Mouse (Mus musculus) natural killer cell, adult 2 months (primary cell): ENCODE results near the gene Trim37.
A peak's percentile ranks its signal among the peaks of the same experiment; 100 is the strongest.
"Not testable (repeated sequence)": the region's sequence is repeated elsewhere in the genome, so short reads cannot be mapped to it uniquely, and the experiment has no call there.

ENCODE experiments used
- DNase-seq, 2 experiments: peaks; one replicate each; pipeline ENCODE4 v3.0.0; 2022; ENCODE audit warnings: low spot score in 2 of 2

Gene Trim37

GRCm38 (mm10) chr11:87227056-87227455 is 100.2 kb downstream of the Trim37 start:
- no peak for DNase-seq

DNA sequence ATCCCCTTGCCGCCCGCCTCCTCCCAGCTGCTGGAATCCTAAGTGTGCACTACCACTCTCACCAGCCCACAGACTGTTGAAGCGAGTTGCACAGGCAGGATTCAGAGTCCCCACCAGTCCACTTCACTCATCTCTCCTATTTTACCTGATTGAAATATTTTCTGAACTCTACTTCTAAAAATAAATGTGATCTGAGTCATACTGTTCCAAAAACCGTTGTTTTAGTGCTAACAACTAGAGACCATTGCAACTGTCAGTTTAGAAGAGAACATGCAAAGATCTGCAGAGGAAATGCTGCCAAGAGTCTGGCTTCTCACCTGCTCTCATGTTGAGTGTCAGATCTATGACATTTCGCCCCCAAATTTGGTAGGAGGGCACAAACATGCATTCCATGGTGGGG is 106.5 kb downstream of the Trim37 start:
- no peak for DNase-seq

DNA sequence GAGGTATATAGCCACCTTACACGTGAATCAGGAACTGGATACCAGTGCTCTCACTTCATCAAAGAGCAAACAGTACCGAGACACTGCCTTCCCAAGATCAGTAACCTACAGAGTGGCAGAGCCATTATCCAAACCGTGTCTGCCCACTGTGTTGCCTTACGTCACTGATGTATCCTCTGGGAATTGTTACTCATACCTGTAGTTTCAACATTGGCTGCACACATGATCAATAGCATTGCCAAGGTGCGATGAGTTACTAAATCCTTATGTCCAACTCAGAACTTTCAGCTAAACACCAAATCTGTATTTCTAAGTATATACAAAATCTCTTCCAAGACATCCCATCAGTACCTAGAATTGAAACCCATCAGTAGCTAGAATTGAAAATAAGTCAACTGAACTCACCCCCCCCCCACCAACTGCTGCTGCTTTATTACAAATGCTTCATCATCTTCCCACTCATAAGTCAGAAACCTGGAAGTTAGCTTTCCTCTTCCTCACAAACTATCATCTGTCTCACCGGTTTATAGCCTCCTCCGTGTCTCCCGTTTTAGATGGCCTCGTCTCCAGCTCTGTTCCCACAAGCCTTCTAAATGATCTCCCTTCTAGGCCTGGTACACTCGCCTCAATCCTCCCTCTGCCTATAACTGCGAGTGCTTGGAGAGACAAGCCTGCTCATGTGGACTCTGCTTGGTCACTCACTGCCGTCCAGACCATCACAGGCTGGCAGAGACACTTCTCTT is 108.0 kb downstream of the Trim37 start:
- DNase-seq = no peak

GRCm38 (mm10) chr11:87235486-87235872 is 108.6 kb downstream of the Trim37 start:
- DNase-seq = no peak

DNA sequence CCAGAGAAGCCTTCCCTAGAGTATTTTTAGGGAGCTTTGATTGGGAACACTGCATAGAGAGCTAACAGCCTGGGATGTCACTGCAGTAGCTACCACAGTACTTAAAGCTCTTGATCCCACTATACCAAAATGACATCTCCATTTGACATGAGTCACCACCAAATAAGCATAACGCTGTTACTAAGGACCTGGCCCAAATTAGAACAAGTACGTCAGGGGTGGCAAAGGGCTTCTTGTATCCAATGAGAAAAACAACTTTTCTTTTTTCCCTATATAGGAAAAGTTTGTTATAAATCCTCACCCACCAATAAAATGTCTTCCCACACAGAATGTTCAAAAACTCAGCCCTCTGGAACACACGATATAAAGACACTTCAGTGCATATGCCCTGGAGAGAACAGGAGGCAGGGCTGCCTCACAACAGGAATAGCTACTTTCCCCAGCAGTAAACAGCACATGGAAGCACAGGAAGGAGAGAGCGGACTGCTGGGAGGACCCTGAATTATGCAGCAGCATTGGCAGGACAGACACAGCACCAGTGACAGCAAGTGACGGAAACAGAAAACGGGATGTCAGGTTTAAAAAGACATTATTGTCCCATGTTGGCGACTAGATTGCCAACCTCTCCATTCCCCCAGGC is 112.1 kb downstream of the Trim37 start:
- no peak for DNase-seq

GRCm38 (mm10) chr11:87240141-87240832 is 113.4 kb downstream of the Trim37 start:
- no peak for DNase-seq

DNA sequence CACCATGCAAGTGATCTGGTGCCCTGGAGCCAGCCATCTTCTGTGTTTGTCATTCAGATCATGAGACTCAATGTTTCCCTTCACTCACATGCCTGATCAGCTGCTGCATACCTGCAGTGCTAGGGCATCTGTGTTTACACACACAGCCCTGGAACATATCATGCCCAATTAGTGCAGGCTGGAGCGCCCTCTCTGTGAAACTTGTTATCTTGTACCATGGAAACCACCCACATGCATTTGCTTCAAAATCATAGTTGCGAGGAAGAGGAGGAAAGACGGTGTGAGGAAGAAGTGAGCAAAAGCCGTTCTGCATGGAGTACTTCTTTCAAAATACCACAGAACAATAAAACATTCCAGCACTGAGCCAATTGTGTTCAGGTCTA is 113.9 kb downstream of the Trim37 start:
- no peak for DNase-seq

- DNase-seq = no peak
Observed at GRCm38 (mm10) chr11:87241256-87241655, 114.4 kb downstream of the Trim37 start.

GRCm38 (mm10) chr11:87245171-87245840 is 118.4 kb downstream of the Trim37 start:
- no peak for DNase-seq

DNA sequence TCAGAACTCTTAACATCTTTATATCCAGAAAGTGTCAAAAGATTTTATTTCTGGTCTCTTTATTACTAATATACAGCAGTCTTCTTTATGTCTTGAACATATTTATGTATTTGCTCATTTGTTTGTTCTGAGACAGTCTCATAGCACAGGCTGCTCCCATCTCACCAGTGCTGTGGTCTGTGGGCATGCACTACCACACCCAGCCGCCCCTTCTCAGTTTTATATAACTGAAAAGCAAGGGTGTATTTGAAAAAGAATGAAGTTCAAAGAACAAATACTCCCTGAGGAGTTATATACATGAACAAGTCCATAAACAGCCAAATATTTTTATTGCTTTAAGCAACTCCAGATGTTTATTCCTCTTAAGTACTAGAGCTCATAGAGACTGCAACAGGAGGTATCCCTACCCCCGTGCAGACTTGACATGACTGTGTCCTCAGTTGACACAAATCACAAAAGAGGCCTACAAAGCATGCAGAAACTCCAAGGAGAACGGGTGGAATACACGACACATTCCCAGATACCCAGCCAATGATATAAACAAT is 119.3 kb downstream of the Trim37 start:
- no peak for DNase-seq

GRCm38 (mm10) chr11:87246724-87247493 is 120.0 kb downstream of the Trim37 start:
- no peak for DNase-seq

DNA sequence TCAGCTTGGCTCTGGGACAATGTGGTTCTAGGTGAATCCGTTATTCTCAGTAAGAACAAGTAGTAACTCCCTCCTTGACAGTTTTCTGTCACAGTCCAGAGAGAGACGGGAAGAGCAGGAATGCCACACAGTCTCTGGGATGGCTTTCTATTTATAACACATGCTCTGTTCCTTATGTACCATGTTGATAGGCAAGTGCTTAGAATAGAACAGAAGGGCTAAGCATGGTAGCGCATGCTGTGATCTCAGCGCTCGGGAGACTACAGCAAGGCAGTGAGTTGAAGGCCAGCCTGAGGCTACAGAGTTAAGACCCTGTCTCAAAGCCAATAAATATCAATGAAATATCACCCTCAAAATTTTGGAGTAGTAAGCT is 120.6 kb downstream of the Trim37 start:
- DNase-seq = no peak

DNA sequence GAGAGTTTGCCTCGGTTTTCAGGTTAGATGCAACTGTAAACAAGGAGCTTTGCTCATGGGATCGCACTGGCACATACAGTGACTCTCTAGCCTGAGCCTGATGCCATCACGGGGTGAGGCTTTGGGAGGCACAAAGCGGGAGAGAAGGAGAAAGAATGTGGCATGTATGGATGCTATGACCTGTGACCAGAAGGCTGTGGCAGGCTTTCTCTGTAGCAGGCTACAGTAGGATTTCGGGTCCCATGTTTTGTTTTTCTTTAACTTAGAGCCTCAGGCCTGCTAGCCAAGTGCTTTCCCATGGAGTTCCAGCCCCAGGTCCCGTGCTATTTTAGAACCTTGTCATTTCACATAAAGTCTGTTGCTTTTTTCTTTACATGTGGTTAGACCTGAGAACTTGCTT is 123.3 kb downstream of the Trim37 start:
- no peak for DNase-seq

GRCm38 (mm10) chr11:87253294-87253693 is 126.4 kb downstream of the Trim37 start:
- DNase-seq = no peak

DNA sequence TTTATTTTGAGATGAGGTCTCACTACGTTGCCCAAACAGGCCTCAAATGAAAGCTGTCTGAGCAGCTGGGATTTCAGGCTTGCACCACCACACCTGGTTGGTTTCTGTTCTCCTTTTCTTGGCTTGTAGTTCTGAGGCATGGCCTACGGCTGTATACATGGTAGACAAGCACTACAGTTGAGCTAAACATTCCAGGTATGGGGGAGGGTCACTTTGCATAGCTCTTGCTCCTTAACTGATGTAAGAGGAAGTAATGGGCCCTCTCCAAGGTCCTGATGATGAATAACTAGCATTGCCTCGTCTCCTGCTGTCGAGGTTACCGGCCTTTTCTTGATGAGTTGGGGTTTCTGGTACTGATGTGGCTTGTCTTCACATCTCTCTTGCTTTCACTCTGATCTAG is 127.3 kb downstream of the Trim37 start:
- DNase-seq = peak in 1 of 2 experiments; percentile 15

DNA sequence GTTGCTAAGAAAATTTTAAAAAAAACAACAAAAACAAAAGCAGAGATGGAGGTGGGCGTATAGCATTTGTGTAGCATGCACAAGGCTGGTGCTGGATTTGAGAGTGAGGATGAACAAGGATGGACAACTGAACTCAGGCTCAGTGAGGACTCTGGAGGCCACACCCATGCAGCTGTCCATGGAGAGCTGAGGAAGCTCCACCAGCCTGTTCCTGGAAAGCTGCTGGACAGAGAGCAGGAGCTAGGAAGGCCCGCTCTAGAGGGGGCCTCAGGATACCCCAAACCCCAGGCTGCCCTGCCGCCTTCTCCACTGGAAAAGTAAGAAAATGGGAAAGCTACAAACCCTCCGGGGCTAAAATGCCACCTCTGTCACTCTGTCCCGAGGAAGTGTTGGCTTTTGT is 130.4 kb downstream of the Trim37 start:
- DNase-seq = no peak

- no peak for DNase-seq
Observed at GRCm38 (mm10) chr11:87259792-87260191, 132.9 kb downstream of the Trim37 start.

DNA sequence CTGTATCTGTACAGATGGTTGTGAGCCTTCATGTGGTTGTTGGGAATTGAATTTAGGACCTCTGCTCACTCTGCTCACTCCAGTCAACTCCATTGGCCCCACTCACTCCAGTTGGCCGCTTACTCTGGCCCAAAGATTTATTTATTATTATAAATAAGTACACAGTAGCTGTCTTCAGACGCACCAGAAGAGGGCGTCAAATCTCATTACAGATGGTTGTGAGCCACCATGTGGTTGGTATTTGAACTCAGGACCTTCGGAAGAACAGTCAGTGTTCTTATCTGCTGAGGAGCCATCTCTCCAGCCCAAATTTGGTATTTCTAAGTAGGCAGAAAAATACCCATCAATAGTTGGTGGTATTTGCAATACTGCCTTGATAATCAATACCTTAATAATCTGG is 134.8 kb downstream of the Trim37 start:
- not testable (repeated sequence) for DNase-seq

GRCm38 (mm10) chr11:87263946-87264345 is 137.1 kb downstream of the Trim37 start:
- no peak for DNase-seq

DNA sequence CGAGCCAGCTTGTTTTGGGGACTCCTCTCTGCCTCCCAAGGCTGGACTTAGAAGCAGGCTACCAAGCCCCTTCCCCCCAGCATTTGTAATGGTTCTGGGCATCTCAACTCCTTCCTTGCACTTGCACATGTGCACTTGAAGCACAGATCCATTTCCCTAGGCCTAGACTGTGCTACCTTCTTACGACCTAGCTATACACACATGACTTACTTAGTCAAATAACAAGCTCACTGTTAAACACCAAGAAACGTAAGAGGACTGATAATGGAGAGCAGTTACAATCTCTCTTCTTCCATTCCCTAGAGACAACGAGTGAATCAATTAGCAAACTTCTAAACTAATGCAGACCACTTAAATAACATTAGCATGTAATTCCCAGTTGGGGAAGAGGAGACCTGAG is 139.4 kb downstream of the Trim37 start:
- DNase-seq = no peak

DNA sequence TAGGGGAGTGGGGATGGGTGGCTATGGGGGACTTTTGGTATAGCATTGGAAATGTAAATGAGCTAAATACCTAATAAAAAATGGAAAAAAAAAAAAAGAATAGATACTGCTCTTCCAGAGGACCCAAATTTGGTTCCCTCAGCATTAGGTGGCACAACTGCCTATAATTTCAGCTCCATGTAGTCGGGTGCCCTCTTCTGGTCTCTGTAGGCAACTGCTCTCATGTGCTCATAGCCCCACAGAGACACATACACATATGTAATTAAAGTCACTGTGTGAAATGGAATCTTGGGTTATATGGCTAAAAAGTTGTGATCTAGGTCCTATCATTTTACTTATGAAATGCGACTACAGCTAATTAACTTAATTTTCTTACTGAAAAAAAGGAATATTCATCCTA is 141.9 kb downstream of the Trim37 start:
- no peak for DNase-seq
